Mouse (Mus musculus) adrenal gland, postnatal 4 days (tissue): ENCODE data around the gene Yaf2. TPM values are rescaled to one million over a fixed set of nuclear protein-coding genes. Genes with fewer than 3 reads are reported as not detected.

ENCODE experiments used
- DNase-seq, 2 experiments: peaks; one replicate each; pipeline ENCODE4 v3.0.0; 2021 to 2022; ENCODE audit warnings: low spot score in 2 of 2, mixed read lengths in 2 of 2
- total RNA-seq, 2 experiments: library from RNA; stranded (reverse); gene quantifications; 2 replicates each; pipeline ENCODE4 v1.2.3; 2021

Yaf2 gene
- total RNA-seq, 2 experiments from 2014 or later, result 43.3 to 47.6 TPM

DNA sequence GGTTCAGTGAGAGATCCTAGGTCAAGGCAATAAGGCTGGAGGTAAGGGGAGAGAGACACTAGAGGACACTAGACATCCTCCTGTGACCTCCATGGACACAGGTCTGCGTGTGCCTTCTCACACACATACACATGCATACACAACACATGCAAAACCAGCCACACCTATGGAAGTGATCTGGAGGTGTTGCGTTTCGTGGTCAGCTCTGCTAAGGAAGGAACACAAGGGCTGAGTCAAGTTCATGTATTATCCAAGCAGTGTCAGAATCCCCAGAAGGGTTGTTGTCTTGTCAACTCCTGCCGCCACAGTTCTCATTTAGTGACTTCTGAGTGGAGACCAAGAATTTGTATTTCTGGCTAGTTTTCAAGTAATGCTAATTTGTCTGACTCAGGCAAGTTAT is 48.4 kb downstream of the Yaf2 start:
- DNase-seq, result no peak

DNA sequence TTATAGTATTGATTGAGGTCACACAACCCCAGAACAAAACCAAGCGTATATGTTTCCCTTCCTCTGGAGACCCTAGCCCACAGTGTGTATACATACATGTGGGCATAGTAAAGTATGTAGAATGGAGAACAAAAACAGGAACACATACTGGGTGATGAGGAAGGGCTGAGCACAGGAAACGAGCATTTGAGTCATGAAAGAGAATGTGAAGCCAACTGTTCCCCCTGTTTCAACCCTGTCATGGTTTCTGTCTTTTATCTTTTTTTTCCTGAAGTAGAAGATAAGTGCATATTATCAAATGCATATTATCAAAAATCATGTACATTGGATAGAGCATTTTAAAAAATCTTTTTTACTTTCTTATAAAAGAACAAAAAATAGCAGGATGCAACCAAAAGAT is 49.1 kb downstream of the Yaf2 start:
- DNase-seq, result no peak

DNA sequence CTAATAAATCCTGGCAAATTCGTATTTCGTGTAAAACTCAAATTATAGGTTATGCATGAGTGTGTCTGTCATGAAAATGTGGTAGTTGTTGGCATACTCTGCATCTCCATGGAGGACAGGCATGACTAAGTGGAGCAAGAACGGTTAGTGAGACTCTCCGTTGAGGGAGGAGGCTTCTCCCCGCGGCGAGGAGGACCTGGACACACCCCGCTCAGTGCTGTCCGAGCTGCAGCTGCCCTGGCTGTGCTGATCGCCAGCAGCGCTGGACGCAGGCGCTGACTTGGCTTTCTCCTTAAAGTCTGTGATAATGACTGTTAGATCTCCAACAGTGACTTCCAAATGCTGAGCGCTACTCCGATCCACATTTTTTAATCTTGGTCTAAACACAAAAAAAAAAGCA is 51.5 kb downstream of the Yaf2 start:
- no peak for DNase-seq

DNA sequence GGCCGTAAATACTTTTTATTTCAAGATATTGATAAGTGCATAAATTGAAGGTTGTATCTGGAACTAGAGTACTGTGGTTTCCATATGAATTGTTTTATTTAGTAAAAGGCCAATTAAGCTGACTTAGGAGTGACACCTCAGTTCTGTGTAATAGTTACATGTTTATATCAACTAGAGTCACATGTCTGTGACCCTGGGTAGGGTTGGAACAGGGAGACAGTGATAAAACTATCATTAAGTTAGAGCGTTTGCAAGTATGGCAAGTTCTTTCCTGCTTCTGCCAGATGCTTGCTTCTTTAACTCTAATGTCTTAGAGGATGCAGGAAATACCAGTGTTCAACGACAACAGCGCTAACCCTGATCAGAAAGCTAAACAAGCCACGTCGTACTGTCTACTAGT is 52.4 kb downstream of the Yaf2 start:
- no peak for DNase-seq

DNA sequence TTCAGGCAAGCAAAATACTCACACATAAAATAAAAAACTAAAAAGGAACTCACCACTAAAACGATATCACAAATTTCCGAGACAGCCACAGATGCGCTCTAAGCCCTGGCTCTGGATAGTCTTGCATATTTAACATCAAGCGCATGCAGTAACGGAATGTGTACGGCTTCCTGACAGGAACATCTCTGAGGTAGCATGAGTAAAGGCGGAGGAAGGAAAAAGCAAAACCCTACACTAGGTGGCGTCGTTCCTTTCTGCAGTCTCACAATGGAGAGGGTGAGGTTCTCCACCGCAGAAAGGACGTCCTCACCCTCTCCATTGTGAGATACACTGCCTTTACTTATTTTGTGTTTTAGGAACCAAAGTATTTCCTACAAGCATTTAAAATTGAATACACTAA is 53.4 kb downstream of the Yaf2 start:
- DNase-seq, result no peak

DNA sequence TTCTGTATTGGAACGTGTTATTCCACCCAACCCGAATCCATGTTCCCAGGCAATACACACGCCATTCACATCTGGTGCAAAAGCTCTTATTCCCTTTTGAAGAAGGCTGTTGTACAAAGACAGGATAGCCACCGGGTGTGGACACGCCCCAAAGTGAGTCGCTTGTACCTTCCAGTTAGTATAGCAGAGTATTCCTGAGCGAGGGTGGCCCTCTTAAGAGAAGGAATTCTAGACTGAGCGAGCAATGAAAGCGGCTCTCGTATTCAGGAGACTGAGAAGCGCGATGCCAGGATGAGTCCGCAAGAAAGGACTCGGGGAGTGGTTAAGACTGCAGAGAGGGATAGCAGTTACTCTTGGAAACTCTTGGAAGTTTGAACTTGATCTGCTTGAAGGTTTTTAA is 60.5 kb downstream of the Yaf2 start:
- no peak for DNase-seq

DNA sequence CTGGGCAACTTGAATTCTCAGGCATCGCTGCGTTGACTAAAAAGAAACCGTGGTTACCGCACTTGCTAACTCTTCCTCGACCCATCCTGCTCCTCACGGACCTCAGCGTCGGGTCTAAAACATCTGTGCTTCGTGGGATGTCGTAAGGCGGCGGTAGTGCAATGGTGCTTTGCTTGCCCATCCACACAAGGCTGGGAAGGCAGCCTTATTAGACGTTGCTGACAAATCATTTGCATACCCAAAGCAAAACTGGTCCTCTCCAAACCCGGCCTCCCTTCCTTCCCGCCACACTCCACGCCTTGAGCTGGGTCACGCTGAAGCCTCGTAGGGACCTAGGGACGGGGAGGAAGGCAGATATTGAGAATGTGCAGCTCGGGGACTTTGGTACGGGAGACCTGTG is 61.1 kb downstream of the Yaf2 start:
- peak in 1 of 2 experiments; percentile 24 for DNase-seq

DNA sequence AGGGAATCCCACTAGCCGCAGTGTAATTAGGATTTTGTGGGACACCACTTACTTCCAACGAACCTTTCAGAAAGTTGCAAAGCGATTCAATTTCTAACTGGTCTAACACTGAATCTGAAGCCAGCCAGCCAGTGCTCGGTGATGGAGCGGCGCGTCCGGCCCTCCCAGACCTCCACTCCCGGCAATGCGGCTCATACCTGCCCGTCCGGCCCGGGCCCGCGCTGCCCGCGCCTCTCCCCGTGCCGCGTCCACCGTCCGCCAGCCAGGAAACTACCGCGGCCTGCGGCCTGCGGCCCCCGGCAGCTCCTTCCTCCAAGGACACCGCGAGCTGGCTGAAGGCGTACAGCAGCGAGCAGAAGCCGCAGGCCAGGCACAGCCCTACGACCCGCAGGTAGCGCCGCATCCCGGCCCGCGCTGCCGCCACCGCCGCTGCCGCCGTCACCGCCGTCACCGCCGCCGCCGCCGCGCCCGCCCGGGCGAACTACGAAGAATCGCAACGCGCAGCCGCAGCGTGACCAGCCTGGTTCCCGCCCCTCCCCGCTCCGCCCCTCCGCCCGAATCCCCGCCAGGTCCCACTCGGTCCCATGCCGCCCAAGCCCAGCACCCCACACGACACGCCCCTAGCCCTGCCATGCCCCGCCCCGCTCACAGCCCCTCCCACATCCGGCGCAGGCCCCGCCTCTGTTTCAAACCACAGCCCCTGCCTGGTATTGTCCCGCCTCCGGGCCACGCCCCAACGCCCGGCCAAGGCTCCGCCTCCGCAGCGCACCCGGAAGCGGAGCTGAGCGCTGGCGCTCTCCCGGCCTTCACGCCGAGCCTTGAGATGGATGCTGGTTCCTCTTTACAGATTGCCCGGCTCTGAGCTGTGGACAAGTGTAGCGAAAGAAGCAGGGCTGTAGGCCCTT is 61.8 kb downstream of the Yaf2 start, which contains the start of gene Gxylt1:
Gene Gxylt1, minus strand, starts transcription at position 501 of the 905 bp plus-strand sequence.
- DNase-seq, result peak; percentile 100

DNA sequence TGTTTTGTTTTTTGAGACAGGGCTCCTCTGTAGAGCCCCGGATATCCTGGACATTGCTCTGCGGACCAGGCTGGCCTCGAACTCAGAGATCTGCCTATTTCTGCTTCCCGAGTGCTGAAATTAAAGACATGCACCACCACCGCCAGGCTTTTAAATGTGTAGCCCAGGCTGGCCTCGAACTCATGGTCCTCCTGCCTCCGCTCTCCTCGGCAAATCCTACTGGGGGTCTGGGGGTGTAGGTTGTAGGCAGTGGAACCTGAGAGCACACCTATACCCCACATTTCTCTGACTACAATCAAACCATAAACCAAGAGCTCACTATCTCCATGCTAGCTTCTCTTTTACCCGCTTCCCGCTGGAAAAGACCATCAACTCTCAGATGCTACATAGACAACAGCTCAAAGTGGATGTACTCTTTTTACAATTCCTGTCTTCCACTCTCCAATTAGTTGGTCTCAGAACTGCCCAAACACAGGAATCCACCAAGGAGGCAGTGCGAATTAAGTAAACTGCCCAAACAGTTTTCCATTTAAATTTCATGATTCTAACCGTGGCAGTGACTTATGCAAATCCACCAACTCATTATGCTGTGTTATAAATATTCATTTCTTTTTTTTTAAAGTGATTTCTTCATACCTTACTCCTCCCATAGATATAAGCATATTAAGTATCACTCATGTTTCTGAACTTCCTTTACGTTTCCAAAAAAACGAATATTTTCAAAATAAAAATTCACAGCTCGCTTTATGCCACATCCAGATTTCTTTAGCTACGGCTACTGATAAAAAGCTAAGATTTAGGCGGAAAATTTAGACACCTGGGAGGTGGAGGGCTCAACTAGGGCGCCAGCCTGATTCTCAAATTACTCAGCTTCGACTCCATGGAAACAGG is 62.7 kb downstream of the Yaf2 start:
- no peak for DNase-seq

DNA sequence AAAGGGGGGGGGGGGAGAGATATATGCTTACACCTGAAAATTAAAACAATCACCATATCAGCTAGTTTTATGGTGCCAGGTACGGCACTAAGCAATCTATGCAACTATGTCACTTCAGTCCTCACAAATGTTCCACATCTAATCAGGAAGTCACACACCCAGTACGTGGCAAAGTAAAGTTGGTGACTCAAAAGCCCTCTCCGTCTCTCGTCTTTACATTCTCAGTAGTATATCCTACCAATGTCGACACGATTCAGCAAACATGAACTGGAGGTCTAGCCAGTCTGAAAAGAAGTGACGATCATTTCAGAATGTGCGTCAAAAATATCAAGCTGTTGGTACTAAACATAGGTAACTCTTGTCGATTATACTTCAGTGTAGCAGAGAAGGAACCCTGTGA is 63.8 kb downstream of the Yaf2 start:
- DNase-seq, result no peak

DNA sequence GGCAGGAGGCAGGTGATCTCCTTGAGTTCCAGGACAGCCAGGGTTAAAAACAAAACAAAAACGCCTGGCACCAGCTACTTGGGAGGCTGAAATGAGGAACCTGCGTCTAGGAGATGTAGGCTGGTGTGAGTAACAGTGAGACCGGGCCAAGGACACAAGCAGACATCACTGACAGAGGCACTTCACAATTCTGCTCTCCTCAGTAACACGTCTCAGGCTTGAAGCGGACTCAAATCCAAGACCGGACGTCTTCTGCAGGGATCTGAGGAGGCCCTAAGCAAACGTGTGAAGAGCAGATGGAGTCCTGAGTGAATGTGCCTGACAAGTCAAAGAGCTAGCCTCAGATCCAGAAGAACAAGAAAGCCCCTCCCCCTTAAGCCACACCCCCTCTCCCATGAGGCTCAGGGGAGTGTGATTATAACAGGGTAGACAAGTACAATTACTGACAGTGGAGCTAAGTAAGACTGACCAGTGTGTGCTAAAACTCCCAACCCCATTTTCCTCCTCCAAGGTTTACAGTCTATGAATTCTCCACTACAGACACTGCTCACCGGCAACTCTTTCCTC is 66.4 kb downstream of the Yaf2 start:
- DNase-seq, result no peak

DNA sequence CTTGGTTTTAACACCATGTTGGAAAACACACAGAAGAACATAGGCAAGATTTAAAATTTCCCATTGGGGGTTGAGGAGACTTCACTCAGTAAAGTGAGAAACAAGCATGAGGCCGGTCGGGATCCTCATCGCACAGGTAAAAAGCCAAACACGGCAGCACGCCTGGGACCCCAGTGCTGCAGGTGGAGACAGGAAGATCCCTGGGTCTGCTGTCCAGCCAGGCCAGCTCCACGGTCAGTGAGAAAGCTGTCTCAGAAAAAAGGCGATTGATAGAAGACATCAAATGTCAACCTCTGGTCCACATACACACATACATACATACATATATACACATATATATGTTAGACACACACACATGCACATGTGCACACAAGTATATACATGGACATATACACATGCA is 67.2 kb downstream of the Yaf2 start:
- no peak for DNase-seq

DNA sequence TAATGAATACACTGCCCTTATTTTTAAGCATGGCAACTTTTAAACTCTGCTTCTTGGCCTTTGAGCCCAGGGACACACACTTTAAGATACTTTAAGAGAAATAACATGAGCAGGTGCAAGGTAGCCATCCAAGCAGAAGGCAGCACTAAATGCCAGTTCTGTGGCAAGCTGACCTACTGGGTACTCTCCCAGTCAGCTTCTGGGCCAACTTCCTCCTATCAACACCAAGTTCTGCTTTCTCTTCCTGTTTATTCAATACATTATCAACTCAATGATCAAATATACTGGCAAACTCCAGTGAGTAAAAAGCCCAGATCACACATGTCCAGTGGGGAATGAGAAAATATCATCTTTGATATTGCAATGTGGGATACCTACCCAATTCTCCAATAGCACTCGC is 68.7 kb downstream of the Yaf2 start:
- DNase-seq, result no peak

DNA sequence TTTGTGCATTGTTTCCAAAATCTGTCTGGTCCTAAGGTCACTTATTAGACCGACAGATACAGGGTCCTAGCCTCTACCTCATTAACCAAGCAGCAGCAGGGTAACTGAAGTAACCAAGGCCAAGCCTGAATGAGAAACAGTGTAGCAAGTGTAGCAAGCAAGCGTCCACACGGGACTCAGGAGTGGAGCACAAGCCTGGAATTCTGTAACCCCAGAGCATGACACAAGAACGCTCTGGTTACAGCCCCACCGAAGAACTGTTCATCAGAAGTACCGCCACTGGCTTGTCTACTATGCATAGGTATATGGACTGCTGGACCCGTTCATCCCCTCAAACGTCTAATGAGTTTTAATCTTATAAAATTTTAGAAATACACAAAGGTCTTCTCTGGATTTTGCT is 69.3 kb downstream of the Yaf2 start:
- no peak for DNase-seq

DNA sequence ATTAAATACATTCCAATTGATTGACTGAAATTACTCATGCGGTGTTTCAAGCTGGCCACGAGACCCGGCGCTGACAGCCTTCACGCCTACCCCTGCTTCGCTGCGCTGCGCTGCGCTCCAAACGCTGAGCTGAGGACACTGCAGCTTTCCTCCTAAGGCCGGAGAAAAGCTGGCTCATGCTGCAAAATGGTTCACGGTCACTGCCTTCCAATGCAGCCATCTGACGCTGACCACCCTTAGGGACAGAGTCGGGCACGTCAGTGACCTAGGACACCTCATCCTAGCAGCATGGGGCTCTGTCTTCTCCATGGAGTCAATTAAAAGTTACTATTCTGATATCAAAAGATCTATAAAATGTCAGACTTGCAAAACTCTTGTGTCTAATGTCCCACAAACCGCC is 70.4 kb downstream of the Yaf2 start:
- DNase-seq, result no peak

DNA sequence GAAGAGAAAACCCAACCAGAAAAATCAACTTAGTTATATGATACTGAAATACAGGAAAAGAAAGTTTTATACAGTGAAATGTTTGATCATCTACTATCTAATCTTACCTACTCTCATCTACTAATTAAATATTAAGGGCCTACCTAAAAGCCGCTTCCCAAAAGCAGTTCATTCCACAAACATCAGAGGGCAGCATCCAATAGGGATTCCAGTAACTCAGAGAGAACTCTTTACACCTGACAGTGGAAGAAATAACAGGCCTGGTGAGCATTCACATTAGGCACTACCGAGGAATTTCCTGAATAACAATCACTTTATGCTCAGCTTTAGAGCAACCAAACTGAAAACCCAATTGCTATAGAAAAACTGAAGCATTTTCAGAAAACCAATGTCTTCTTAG is 71.0 kb downstream of the Yaf2 start:
- DNase-seq, result no peak

DNA sequence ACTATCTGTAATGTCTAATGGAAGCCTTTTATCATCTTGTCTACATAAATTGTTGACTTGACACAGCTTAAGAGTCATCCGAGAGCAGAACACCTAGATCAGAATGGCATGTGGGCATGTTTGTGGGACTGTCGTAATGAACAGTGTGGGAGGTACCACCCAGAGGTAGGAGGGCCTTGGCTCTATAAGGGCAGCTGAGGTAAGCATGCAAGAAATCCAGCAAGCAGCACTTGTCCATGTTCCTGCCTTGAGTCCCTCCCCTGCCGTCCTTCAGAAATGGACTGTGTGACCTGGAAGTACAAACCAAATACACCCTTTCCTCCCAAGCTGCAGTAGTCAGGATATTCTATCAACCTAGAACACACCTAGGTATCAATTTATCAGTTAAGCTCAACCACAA is 71.5 kb downstream of the Yaf2 start:
- no peak for DNase-seq

DNA sequence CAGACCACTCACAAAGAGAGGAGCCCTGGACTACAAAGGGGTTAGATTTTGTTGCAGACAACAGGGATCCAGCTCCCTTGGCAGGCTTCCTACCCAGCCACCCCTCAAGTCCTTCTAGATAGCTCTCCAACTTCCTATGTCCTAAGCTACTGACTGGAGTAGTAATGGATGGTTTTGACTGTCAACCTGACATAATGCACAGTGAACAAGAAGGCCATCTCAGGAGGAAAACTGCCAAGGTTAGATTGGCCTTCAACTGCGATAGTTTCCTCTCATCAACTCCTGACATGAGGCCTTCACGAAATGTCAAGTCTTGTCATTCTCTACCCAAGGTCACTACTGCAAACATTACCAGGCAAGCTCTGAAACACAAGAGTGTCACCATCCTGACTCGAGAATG is 72.5 kb downstream of the Yaf2 start:
- DNase-seq, result no peak

DNA sequence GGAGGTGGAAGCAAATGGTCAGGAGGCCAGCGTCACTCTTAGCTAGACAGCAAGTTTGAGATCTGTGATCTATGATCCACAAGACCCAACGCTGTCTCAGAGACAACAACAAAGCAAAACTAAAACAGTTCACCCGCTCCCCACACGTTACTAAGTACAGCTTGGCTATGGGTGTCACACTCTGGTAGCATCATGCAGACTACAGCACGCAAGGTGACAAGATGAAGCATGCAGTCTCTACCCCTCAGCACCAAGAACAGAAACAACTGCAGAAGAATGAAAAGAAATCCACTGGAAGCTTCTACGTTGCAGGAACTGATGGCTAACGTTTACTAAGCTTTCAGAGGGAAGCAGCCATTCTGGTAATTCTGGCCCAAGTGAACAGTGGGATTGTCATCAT is 73.2 kb downstream of the Yaf2 start:
- no peak for DNase-seq

DNA sequence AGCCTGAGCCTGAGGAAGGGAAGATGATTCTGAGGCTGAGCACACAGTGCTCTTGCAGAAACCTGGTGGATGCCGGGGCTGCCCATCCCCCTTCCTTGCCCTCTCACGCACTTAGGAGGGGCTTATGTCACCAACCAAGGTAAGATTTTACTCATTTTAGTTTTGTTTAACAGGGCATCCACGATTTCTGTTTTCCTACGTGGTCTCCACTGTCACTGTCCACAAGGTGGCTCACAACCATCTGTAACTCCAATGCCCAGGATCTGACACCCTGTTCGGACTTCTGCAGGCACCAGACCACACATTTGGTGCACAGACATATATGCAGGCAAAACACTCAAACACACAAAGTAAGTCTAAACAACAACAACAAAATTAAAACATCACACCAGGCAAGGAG is 73.9 kb downstream of the Yaf2 start:
- no peak for DNase-seq

DNA sequence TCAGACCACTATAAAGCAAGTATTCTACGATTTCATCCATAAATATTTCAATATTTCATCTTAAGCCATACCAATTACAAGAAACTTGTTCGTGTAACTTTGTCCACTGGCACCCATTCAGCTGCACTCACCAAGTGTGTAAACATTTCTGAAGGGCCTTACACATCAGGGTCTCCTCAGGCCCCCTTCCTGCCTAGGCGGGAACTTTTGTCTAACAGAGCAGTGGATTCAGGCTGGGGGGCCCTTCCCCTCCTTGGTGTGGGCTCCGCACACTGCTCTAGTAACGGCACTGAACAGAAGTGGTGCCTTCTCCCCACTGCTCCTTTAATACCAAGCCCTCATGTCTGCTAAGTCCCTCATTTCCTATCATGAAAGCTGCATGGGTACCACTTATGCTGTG is 74.5 kb downstream of the Yaf2 start:
- no peak for DNase-seq

DNA sequence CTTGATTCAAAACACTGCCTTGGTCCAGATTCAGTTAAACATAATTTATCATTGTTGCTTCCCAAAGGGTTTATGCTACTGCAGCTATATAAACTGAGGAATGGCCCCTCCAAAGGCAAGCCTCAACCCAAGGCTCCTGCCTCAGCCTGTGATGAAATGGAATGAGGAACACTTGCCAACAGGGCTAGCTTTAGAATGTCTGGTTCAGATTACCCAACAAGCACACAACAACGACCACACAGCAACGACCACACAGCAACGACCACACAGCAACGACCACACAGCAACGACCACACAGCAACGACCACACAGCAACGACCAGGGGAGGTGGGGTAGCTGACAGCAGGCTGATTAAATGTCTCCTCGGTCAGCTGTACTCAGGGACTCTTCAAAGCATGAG is 76.8 kb downstream of the Yaf2 start:
- no peak for DNase-seq
